Mouse (Mus musculus) urinary bladder, postnatal 10 days (tissue): Measurements from ENCODE around the gene Lyl1.
"Not testable (repeated sequence)": the region's sequence is repeated elsewhere in the genome, so short reads cannot be mapped to it uniquely, and the experiment has no call there.

Experiments
- DNase-seq: peaks from one replicate; pipeline ENCODE4 v3.0.0; 2022; ENCODE audit warnings: low spot score

The Lyl1 gene

DNA sequence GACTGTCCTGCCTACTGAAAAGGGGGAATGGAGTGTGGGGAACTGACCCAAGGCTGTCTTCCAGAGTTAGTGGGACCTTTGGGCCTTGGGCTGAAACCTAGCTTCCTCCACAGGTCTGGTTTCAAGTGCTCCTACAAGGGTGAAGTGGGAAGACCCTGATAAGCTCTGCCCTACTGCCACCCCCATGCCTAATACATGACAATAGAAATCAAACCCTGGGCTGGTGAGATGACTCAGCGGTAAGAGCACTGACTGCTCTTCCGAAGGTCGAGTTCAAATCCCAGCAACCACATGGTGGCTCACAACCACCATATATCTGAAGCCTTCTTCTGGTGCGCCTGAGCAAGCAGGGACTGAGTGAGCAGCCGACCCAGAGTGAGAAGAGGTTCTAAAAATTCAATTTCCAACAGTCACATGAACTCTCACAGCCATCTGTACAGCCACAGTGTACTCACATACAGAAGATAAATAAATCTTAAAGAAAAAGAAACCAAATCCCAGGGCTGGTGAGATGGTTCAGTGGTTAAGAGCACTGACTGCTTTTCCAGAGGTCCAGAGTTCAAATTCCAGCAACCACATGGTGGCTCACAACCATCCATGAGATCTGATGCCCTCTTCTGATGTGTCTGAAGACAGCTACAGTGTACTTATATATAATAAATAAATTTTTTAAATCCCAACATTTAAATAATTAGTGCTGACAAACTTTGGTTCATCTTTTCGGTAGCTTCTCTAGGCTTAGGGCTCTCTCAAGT is 32.3 kb upstream of the Lyl1 start:
- DNase-seq, result no peak

DNA sequence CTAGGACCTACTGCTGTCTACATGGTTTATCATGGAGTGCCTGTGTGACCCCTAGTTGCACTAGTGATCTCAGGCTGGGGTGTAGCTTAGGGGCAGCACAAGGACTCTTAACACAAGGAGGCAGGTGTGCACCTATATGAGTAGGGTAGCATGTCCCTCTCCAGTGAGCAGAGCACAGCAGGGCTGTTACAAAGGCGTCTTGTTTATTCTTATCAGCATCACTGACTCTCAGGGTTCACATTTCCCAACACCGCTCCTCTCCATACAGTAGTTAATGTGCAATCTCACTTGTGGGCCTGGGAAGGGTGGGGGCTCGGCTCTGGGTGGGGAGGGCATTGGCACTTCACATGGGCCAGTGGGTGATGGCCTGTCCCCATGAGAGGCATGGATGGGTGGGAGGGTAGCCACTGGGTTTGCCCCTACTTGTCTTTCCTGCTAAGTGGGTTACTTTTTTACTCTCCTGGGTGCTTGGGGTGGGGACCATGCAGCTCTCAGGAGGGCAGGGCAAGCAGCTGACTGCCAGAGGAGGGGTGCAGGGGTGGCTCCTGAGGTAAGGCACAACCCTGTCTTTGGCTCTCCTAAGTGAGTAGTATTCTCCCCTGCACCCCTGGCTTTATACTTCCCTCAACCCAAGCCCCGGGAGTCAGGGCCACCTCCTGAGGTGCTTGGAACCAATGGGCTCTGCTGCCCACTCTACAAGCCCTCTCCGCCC is 30.8 kb upstream of the Lyl1 start:
- DNase-seq, result not testable (repeated sequence)

DNA sequence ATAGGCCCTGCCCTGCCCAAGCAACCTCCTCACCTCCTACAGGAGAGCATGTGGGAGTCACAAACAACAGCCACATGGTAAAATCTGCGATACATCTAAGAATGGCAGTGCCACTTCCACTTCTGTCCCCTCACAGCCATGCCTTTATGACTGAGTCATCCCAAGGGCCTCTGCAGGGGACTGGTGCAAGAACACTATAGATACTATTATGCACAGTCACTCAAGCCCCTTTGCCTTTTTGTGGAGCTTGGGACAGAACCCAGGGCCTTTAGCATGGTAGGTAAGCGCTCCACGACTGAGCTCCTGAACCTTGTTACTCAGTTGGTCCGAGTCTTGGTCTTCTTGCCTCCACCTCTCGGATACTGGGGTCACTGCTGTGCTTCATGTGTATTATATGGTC is 24.0 kb upstream of the Lyl1 start:
- no peak for DNase-seq

DNA sequence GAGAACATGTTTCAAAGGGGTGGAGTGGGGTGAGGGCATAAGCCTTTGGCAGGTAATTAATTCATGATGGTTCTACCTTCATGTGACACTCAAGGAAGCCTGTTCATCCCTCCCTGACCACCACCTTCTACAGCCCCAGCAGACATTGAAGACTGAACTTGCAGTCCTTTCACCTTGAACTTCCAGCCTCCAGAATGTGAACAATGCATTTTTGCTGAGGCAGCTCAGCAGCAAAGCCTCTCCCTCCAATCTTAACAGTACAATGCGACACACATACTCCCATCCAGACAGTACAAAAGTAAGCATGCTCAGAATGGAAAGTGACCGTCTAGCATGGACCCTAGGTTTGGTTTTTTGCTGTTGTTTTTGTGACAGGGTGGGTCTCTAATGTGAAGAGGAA is 19.8 kb upstream of the Lyl1 start:
- no peak for DNase-seq

DNA sequence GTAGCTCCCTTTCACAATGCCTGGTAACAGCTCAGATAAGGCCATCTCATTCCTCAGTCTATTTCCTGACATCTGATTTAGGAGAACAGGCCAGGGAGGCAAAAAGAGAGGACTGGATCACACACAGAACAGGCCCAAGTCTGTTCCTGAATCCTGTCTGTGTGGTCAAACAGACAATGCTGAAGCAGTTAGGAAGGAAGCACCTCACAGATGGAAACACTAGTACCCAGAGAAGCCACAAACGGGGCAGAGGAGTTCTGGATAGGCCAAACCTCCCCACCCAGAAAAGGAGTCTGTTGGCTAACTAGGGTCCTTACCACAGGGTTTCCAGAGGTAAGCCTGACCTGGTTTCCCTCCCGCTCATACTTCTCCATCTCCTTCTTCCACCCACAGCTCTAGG is 19.0 kb upstream of the Lyl1 start:
- no peak for DNase-seq

GRCm38 (mm10) chr8:84684537-84684936 is 16.7 kb upstream of the Lyl1 start:
- no peak for DNase-seq

- no peak for DNase-seq
These were observed 14.9 kb upstream of the Lyl1 start, which contains the start of gene Trmt1 for GRCm38 (mm10) chr8:84686191-84687002. Gene Trmt1 (plus strand): TSS chr8:84686307.

DNA sequence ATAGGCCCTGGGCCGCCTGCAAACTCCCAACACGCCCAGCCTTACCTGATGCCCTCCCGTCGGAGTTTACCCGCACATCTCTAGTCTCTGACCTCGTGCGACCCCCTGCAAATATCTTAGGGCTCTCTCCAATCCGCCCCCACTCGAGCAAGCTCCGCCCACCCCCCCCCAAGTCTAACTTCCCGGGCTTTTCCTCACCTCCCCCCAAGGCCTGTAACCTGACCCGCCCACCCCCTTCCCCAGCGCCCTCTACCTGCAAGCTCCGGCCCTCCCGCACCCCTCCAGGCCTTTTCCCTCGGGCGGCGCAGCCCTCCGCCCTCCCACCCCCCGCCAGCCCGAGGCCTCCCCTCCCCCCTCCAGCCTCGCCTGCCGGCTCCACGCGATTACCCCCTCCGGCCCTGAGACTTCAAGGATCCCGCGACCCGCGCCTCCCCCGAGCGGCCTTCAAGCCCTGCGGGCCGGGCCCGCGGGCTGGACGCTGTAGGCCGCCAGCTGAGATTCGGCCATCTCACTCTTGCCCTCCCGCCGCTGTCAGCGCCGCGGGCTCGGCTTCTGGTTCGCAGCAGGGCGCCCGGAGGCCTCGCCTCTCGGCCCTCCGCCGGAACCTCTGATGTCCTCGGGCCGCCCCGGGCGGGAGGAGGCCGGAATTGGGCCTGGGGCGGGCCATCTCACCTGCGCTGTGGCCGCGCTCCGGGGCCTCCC is 14.1 kb upstream of the Lyl1 start:
- no peak for DNase-seq

DNA sequence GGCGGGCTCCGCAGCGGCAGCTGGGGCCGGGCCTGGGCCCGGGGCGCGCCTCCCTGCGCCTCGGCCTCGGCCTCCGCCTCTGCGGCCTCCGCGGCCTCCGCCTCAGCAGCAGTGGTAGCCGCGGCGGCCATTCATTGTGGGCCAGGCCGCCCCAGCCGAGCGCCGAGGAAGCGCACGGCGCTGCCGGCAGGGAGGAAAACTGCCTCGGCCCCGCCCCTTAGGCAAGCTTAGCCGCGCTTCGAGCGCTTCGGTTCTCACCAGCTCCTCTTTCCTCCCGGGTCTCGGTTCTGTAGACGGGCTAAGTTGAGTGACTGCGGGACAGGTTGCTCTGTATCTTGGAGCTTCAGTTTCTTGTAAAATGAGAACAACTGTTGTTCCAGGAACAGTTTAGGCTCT is 13.6 kb upstream of the Lyl1 start, which contains the start of gene Nacc1:
Gene Nacc1, minus strand, starts transcription at position 158 of the 396 bp plus-strand sequence.
- DNase-seq, result no peak

DNA sequence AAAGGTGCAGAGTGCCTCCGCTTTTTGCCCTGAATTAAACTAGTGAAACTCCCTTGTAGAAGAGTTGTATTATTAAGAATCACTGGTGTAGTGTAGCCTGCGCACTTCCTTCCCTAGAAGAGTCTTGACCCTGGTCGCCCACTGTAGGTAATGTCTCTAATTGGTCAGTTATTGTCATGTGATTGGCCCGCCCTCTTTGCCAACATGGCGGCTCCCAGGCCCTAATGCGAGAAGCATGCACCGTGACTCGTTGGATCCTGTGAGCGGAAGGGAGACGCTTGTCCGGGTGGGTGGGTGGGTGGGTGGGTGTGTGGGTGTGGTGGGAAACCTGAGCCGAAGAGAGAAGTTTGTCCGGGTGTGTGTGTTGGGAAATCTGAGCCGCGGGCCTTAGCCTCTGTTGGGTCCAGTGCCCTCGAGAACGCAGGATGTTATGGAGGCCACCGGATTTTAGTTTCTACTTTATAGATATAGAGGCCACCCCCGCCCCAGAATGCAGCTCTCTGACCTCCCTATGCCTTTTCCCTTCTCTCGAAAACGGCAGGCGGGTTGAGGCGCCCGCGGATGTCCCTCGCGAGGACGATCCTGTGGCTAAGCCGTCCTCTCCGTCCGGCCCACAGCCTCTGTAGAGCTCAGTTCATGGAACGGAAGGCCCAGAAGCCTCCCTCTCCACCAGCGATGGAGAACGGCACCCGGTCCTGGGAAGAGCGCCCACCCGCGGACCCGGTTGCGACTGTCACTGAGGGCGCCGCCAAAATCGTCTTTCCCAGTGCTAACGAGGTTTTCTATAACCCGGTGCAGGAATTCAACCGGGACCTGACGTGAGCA is 12.0 kb upstream of the Lyl1 start:
- DNase-seq, result no peak

DNA sequence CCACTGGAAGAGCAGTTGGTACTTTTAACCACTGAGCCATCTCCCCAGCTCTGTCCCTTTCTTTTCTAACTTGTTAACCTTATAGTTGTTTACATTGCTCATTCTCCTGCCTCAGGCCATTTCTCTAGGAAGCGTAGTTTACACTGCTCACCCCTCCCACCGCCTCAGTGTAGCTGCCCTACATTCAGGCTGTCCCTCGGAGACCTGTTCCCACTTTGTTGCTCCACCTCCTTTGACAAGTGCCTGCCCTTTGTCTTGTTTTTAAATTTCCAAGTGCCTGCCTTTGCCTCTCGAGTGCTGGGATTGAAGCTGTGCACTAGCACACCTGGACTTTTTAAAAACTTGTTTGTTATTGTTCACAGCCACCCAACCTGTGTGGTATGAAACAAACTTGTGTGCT is 7.9 kb upstream of the Lyl1 start:
- no peak for DNase-seq

DNA sequence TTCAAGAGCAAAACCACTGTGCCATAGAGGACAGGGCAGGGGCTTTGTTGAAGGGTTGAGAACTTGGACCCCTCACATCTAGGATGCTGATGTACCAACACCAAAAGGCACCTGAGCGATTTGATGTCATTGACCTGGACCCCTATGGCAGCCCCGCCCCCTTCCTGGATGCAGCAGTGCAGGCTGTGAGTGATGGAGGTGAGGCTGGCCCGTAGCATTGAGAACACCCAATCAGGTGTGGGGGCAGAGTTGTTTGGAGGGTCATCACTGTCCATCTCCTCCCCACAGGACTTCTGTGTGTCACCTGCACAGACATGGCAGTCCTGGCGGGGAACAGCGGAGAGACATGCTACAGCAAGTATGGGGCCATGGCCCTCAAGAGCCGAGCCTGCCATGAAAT is 6.1 kb upstream of the Lyl1 start:
- no peak for DNase-seq

GRCm38 (mm10) chr8:84697166-84698130 is 3.8 kb upstream of the Lyl1 start:
- no peak for DNase-seq

GRCm38 (mm10) chr8:84698288-84698687 is 3.0 kb upstream of the Lyl1 start:
- no peak for DNase-seq

DNA sequence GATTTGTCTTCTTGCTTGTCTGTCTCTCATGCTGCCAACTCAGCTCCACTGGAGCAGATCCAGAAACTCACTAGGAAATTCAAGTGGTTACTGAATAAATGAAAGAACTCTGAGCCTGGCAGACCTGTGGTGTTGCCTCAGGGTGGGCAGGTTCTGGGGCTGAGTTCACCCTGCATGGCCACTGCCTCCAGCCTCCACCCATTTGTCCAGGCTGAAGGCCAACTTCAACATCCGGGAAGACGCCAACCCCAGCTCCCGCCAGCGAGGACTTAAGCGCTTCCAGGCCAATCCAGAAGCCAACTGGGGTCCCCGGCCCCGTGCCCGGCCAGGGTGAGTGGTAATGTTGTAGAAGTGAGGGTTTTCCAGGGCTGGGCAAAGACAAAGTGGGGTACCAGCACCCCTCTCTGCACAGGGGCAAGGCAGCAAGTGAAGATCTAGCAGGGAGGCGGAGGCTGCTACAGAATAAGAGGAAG is 2.3 kb upstream of the Lyl1 start:
- no peak for DNase-seq

DNA sequence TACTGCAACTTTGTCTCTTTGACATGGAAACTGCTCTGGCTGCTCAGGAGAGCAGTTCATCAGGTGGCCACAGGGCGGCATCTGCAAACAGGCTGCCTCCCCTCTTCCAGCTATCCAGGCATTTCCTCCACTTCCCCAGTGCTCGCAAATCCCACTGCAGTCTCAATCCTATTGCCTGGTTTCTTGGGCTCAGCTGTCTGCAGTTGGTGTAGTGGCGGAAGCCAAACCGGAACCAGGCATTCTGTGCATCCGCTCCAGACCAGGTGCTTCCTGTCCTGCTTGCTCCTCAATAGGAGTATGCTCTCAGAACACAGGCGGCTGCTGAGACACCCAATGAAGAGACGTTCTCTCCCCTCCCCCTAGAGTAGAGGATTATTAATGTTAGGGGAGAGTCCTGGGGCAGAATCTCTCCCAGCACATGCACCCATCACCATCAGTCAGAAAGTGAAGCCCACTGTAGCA is 1.4 kb upstream of the Lyl1 start:
- no peak for DNase-seq

- no peak for DNase-seq
These were observed 731 bp upstream of the Lyl1 start for GRCm38 (mm10) chr8:84700526-84700925.

- DNase-seq, result no peak
These were observed 1.3 kb downstream of the Lyl1 start for GRCm38 (mm10) chr8:84702561-84702960.

GRCm38 (mm10) chr8:84702963-84703465 is 1.8 kb downstream of the Lyl1 start:
- no peak for DNase-seq
